Mouse (Mus musculus): ENCODE data around the gene Zfp451. TPM values are rescaled to one million over a fixed set of nuclear protein-coding genes. Genes with fewer than 3 reads are reported as not detected.
A peak's percentile ranks its signal among the peaks of the same experiment; 100 is the strongest.
"Not testable (repeated sequence)": the region's sequence is repeated elsewhere in the genome, so short reads cannot be mapped to it uniquely, and the experiment has no call there.

Gene Zfp451
- total RNA-seq, 4 experiments from 2014 or later = 6.6 to 11.1 (median 9.6) TPM

DNA sequence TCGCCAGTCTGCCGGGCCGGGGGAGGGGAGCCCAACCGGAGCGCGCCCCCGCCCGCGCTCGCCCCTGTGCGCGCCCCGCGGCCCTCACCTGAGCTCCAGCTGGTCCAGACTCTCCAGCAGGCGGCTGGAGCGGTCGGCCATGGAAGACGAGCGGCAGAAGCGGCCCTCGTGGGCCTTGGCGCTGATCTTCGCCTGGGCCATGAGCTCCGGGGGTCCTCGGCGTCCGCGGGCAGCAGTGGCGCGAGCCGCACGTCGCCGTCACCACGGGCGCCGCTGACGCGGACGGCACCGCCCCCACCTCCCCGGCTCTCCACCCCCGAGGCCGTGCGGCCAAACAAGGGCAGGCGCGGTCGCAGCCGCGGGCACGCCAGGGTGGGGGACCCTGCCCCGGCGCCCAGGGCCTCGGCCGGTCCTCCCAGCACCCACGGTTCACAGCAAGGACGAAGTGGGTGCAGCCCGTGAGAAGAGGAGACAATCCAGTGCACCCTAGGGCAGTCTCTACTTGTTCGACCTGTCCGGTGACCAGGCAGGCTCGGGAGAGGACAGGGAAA, 56.8 kb downstream of the Zfp451 start, which contains the start of gene Bag2:
Gene Bag2 (minus strand): TSS at position 305 of the 551 bp plus-strand sequence.
- DNase-seq (ENCODE audit: low spot score in 2 of 2) = peak; percentile 34 to 47

DNA sequence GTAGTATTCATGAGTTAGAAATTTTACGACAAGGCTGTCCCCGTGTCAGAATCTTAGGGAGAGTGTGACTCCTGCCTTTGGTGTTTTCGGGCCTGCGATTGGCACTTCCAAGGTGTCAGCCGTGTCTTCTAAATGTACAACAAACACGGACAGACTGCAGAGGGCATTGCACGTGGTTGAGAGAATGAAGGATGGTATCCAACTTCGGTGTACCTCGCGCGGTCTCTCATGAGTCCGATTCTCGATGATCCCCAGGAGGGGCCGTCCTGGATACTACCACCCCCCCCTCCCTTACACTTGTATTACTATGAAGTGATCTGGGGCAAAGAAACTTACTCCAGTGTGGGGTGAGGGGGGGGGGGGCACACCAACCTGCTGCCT, 57.4 kb downstream of the Zfp451 start:
- DNase-seq (ENCODE audit: low spot score in 2 of 2) = no peak

DNA sequence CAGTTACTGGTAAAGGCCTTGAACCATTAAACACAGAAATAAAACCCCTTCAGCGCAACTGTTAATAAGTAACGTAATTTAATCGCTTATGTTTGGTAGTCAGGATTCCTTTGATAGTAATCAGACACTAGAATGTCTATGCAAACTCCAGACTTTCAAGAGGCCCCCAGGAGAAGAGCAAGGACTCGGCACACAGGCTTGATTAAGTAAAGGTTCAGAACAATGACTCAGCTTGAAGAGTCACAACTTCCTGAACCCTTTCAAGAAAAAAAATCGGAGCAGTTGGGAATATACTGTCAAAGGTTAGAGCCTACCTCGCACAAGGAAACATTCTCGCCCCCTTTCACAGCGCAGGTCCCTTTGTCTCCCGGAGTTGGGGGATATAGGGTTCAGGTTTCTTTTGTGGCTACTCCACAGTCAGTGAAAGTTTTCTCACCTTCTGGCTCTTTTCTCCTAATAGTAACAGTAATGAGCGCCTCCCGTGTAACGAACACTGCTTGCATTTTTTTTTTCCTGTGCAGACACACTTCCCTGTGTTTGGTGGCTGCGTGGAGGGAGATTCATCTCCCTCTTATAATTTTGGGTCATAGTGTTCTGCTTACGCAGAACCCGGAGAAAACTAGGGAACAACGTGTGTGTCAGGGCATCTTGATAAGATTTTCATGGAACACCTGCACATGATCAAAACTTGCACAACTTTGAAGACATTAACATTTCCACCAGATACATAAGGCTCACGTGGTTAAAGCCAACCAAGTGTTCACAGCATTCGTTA, 58.0 kb downstream of the Zfp451 start:
- no peak for DNase-seq (ENCODE audit: low spot score in 2 of 2)

DNA sequence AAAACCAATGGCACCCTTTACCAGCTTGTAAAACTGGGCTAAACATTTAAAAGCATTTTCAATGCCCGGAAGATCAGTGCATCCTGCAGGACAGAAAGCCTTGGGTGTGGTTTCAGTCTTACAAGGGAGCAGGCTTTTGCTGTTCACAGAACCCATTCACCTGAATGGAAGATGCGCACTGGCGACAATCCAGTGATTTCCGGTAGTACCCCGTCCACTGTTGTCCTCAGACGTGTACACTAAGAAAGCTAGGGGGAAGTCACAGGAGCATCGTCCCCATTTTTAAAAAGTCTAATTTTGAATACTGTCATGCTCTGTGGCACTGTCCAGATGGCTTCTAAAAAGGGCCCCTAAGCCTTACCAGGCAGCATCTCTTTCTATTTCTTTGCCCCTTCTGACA, 58.6 kb downstream of the Zfp451 start:
- DNase-seq (ENCODE audit: low spot score in 2 of 2) = no peak

DNA sequence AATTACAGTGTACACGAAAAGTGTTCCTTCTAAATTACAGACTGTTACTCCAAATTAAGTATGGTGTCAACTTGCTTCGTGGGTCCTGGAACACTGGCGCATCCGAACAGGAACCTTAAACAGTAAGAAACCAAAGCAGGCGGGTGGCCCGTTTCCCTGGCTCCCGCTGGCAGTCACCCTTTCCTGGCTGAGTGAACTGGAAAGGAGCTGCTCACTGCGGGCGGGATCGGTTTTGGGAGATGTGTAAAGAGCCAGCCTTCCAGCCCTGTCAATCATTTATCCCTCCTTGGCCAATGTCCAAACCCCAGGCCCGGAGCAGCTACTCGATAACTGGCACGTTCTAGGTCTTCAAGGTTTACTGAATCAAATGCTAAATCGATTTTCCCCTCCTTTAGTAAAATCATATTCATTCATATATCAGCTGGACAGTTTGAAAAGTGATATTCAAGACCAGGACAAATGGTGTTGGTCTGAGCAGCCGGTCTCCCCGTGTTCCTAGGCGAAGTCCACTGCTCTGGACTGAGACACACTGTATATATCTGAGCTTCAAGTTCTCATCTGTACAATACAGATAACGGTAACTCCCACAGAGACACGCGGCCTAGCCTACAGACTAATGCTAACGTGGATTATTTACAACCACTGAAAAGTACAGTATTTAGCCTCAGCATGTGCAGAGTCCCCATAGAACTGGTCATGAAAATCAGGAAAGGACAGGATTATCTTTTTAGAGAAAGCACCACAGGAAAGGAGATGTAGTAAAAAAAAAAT, 59.2 kb downstream of the Zfp451 start:
- peak; percentile 4 to 17 for DNase-seq (ENCODE audit: low spot score in 2 of 2)

DNA sequence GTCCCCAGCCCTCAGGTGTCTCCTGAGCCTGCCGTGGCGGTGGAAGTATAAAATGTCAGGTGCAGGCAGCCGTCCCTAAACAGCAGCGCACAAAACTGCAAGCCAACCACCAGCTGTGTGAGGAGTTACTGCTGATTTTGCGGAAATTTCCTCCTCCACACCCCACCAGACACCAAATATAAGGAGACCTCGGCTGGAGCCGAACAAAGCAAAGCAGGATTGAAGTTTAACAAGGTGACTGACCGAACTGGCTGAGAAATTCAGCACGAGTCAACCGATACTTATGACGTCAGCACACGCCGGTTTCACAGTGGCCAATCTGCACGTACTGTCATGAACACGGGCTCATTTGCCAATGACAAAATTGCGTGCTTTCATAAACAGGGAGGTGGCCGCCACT, 60.3 kb downstream of the Zfp451 start:
- DNase-seq (ENCODE audit: low spot score in 2 of 2) = no peak

DNA sequence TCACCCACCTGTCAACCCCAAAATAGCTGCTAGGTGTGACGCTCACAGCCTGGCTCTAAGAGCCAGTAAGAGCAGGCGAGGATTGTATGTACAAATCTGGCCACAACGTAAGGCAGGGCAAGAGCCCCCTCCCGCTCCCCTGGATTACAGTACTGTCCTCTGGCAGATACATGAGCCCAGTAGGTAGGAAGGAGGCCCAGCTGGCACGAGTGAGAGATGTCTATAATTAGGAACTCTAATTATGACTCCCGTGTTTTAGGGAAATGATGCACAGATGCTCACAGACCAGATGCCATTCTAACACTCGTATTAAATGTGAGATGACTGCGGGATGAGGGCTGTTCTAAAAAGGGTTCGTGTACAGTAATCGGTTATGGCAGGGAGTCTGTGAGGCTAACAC, 63.1 kb downstream of the Zfp451 start:
- DNase-seq (ENCODE audit: low spot score in 2 of 2) = peak; percentile 6 to 12

DNA sequence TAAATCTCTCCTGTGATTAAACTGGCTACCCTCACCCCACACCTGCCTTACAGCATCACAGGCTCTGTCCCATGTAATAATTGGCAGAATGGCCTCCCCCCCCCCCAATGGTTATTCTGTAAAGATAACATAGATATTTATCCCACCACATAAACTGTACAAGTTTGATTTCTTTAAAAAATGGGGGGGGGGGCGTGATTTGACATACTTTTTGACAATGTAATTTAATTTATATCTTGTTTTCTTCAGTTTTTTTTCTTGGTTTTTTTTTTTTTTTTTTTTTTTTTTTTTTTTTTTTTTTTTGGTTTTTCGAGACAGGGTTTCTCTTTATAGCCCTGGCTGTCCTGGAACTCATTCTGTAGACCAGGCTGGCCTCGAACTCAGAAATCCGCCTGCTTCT, 64.7 kb downstream of the Zfp451 start:
- not testable (repeated sequence) for DNase-seq (ENCODE audit: low spot score in 2 of 2)

DNA sequence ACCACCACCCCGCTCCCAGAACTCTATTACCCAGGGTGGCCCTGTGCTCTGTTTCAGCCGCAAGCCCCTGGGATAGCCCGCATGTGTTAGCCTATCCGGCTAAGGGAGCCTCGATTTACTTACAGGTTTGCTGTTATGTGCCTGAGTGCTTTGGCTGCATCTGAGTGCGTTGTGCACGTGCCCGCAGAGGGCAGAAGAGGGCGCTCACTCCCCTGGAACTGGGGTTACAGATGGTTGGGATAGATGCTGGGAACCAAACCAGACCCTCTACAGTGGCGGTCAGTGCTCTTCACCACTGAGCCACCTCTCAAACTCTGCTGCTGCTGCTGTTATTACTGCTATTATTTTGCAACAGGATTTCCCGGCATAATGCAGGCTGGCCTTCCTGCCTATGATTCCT, 65.3 kb downstream of the Zfp451 start:
- no peak for DNase-seq (ENCODE audit: low spot score in 2 of 2)

DNA sequence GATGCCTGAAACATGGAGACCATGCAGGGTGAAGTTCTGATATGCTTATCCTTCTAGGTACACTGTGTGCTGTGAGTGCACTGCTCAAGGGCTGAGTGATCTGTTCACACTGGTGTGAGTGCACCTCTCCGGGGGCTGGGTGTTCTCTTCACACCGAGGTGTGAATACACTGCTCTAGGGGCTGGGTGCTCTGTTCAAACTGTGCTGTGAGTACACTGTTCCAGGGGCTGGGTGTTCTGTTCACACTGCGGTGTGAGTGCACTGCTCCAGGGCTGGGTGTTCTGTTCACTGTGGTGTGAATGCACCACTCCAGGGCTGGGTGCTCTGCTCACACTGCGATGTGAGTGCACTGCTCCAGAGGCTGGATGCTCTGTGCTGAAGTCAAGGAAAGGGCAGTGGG, 68.5 kb downstream of the Zfp451 start:
- DNase-seq (ENCODE audit: low spot score in 2 of 2) = no peak

DNA sequence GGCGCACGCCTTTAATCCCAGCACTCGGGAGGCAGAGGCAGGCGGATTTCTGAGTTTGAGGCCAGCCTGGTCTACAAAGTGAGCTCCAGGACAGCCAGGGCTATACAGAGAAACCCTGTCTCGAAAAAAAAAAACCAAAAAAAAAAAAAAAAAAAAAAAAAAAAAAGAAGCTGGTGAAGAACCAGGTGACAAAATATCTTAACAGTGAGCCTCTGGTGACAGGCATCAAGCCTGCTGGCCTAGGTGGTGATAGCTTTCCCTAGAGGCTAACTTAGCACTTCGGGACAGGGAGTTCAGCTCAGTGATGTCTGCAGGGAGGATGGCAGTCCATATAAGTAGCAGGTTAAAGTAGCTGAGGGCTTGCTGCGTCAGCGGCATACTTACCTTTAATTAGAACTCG, 69.6 kb downstream of the Zfp451 start:
- not testable (repeated sequence) for DNase-seq (ENCODE audit: low spot score in 2 of 2)

DNA sequence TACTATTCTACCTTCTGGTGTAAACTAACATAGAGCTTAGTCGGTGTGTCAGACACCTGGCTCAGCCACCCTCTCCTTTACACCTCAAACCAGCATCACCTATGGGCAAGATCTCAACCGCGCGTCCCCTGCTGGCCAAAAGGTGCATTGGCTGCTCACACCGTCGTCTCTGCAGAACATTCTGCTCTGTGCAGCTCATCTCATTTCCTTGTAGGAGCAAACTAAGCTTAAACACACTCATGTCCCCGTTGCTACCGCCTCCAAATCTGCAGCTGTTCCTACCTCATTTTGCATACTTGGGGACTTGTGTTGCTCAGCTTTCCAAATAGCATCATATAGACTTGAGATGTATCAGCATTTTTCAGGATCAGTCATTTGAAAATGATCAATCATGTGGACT, 71.5 kb downstream of the Zfp451 start:
- DNase-seq (ENCODE audit: low spot score in 2 of 2) = no peak

DNA sequence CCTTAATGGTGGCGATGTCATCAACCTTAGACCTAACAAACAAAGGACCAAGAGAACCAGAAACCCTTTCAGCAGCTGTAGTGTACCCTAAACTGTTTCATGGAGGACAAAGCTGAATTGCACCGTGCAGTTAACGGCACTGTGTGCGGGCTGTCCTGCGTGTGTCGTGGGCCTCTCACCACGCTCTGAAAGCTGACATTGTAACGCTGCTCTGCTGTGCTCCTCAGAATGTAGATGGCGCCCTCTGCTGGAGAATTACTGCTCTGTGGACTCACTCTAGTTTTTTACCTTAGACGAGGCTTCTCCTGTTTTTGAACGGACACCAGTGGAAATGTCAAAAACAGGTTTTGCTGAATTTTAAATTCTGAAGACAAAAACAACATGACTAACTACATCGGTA, 75.1 kb downstream of the Zfp451 start:
- peak; percentile 49 to 58 for DNase-seq (ENCODE audit: low spot score in 2 of 2)

DNA sequence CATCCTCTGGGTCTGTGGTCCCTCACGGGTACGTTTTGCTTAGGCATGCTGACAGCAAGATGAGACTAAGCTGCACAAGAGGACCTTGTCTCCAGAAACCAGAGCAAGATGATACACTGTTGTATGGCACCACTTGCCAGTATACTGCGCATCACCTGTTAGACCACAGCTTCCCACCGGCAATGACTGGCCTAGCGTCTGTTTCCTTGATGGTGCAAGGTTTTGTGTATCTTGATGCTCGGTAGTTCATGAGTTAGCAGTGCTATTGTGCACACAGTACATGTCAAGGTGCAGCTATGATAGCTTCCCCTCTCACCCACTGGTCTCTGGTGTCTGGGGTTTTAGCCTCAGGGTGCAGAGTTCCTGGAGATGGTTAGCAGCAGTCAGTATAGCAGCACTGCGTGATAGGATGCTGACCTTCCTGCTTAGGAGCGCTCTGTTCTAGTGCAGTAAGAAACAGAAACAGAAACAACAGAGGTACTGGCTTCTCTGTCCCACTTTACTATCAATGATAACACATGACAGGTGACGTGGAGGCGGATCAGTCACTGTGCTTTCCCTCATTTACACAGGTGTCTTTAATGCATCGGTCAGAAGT, 75.6 kb downstream of the Zfp451 start:
- no peak for DNase-seq (ENCODE audit: low spot score in 2 of 2)

DNA sequence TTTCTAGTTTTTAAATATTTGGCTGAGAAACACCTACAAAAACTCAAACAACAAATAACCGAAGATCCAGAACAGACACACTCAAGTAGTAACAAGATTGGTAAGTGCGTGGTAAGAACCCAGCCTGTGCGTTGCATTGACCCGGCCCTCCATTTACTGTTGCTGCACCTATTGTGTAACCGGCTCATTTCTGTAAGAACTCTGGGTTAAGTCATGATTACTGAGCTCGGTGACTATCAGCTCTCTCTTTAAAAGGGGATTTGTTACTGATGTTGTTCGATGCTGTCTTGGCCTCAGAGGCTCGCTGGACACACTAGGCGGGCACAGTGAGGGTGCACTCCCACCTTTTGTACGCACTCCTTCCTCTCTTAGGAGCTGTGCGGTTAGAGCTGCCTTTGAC, 76.1 kb downstream of the Zfp451 start:
- no peak for DNase-seq (ENCODE audit: low spot score in 2 of 2)

DNA sequence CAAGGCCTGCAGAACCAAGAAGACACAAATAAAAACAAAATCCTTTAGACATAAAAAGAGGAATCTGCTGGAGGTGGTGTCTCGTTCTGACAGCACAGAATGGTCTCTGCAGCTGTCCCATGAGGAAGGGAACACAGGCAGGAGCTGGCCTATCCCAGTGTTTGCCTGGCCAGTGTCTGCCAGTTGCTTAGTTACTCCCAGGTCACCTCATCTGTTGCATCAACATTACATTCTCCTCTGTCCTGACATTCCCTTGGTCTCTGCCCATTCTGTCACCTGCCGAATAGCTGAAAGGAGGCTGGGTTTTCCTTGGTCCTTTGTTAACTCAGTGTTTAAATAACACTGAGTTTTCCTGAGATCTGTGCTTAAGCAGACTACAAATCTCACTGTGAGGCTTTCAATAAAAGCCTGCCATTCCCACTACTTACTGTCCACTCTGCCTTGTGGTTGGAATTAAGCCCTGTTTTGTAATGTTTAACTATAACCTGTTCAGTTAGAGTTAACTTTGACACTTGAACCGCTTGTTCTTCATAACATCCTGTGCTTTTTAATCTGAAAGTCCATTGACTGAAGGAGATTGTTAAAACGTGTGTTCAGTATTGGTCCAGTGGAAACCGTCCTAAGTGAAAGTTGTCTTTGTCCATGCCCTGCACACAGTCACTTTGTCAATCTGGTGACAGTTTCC, 80.3 kb downstream of the Zfp451 start:
- DNase-seq (ENCODE audit: low spot score in 2 of 2) = no peak

DNA sequence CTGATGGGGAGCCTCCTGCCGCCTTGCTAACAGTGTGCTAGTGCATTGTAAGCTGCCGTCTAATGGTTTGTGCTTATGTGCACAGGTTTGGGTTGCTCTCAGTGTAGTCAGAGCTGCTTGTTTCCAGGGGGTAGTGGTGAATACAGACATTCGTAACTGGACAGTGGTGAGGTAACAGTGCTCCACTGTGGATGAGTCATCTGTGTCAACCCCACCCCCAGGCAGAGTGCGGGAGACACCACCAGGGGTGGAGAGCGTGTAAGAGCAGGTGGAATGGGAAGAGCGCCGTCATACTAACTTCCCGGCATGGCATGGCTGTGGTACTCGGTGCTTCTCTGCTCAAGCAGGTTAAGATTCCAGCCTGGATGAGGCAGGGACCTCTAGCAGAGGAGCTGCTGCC, 81.4 kb downstream of the Zfp451 start:
- DNase-seq (ENCODE audit: low spot score in 2 of 2) = no peak

DNA sequence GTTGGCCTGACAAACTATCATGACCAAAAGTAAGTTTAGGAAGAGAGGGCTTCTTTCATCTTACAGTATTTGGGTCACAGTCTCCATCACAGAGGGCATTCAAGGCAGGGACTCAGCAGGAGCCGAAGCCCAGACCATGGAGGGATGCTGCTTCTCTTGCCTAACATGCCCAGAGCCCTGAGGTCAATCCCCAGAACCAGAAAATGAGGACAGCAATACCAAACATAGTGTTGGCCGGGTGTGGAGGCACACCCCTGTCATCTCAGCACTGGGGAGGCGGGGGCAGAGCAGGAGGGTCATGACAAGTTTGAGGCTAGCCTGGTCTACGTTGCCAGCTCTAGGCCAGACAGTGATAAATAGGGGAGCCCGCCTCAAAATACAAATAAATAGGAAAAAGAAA, 89.3 kb downstream of the Zfp451 start:
- no peak for DNase-seq (ENCODE audit: low spot score in 2 of 2)

DNA sequence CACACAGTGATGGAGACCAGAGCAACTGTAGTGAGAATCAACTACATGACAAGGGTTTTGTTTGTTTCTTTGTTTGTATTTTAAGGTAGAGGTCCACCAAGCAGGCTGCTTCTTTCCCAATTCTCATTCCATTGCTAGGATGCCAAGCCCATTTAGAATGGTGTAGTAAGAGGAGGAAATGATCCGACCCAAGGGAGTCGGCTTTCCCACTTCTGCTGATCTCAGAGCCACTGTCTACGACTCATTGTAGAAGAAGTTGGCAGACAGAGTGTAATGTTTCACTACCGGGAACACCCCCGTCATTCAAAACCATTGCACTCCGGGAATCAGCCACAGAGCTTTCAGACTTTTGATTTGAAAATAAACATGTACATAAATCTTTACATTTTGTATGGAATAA, 89.9 kb downstream of the Zfp451 start:
- DNase-seq (ENCODE audit: low spot score in 2 of 2) = no peak

DNA sequence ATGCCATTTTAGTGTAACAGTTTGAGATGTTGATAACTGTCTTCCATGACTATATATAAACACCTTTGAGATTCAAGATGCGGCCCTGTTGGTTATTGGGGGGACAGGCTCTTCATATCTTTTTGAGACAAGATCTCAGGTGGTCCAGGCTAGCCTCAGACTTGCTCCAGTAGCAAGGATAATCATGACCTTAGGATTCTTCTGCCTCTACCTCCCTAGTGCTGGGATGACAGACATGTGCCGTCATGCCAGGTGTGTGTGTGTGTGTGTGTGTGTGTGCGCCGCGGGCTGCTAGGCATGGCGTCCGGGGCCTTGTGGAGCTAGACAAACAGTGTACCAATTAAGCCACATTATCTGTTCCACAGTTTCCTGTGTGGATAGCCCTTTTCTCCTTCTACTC, 93.4 kb downstream of the Zfp451 start:
- no peak for DNase-seq (ENCODE audit: low spot score in 2 of 2)

DNA sequence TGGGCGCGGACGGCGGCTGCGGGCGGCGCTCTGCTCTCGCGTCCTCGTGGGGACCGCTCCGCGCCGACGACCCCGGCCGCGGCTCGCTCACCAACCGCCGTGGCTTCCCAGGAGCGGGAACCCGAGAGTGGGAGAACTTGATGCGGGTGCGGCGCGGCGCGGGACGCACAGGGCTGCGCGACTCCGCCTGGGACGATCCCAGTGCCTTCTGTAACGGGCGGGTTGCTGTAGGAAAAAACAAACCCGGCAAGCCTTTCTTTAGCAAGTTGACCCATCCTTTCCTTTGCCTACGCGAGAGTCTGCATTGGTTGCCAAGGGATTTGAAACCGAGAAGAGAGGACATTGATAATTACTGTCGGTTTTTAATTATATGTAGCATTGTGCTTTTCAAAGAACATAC, 94.2 kb downstream of the Zfp451 start:
- no peak for DNase-seq (ENCODE audit: low spot score in 2 of 2)

All from gastrocnemius, adult 8-10 months (tissue).